Mouse (Mus musculus): ENCODE results near the gene Gm20696. TPM values are rescaled to one million over a fixed set of nuclear protein-coding genes. Genes with fewer than 3 reads are reported as not detected.

Gene Gm20696
- polyA plus RNA-seq, 1 experiment from 2014 or later, result 1.4 TPM

DNA sequence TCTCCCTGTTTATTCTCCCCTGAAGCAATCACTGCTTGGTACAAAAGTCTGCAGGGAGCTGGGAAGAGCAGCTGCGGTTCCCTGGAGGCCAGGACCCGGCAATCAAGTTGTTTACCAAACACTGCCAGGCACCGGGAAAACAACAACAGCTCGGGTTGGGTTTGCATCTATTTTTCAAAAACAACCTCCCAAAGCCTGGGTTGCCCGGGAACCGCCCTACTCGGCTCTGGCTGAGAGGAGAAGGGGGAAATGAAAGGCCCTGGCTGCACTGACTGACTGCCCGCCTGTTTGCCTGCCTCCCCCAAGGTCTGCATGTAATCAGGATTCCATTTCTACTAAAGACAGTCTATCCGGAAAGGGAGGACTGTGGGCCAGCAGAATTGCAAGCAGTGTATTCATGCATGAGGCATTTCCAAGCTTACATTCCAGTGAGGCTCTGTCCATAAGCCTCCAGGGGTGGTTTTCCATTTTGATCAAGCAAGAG is 226.7 kb downstream of the Gm20696 start:
- no peak overlapping the region for H3K9ac ChIP-seq (ENCODE audit: low read length)
- WGBS, result 19% methylated on average over 9 of the region's 9 CpGs
- DNase-seq (ENCODE audit: low spot score), result no peak
- H3K27me3 ChIP-seq (ENCODE audit: control insufficient read depth, insufficient read depth, low read length), result no peaks in the 10 kb centered on the region
- H3K4me2 ChIP-seq (replicated peaks; ENCODE audit: low read depth), result no peak overlapping the region
- H3K9me3 ChIP-seq (ENCODE audit: control insufficient read depth, low read length), result no peaks in the 10 kb centered on the region
- H3K27ac ChIP-seq (replicated peaks), result peak overlapping the region; percentile 53
- TF ChIP-seq CTCF (IDR thresholded peaks at IDR 0.05; ENCODE audit: low read depth) (no peak), EP300 (optimal IDR thresholded peaks at IDR 0.05) (no peak)
- 0 out of 2 replicates have a peak, but pooled peaks cover 3% of the 10 kb centered on the region for H3K4me1 ChIP-seq (replicated peaks; ENCODE audit: control insufficient read depth, insufficient read depth)
- H3K4me3 ChIP-seq (ENCODE audit: low read depth, low read length), result no peak overlapping the region
- peak; percentile 47; the same call in 1 of the 2 replicates for ATAC-seq (ENCODE audit: low FRiP score, low TSS enrichment)
- no peaks in the 10 kb centered on the region for H3K36me3 ChIP-seq (ENCODE audit: control insufficient read depth, insufficient read depth, low read length)

DNA sequence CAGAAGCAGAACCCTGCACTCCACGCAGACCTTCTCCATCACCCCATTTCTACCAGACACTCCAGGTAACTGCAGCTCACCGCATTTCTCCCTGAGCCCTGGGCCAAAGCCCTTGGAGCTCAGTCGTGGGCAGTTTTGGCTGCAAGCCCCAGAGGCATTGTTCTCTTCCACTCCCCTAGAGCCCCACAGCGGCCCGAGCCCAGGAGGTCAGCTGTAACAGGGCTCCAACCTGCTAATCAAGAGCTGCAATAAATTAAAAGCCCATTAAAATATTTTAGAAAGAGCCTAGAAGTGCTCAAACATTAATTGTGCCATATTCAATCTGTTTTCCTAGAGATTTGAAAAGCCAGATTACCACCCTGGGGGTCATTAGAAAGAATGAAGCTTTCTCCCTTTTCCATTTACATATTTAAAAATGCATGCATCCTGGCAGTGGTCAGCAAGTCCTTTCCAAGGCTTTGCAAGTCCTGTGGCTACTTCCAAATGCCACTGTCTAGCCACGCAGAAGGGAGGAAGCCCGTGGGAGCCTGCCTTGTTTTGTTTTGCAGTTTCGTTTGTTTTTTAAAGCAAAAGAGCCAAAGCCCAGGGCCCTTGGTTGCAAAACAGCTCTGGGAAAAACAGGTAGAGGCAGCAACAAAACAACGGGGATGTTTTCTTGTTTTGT is 227.3 kb downstream of the Gm20696 start:
- no peaks in the 10 kb centered on the region for H3K36me3 ChIP-seq (ENCODE audit: control insufficient read depth, insufficient read depth, low read length)
- TF ChIP-seq CTCF (IDR thresholded peaks at IDR 0.05; ENCODE audit: low read depth) (no peak), EP300 (optimal IDR thresholded peaks at IDR 0.05) (no peak)
- H3K4me1 ChIP-seq (replicated peaks; ENCODE audit: control insufficient read depth, insufficient read depth), result 0 out of 2 replicates have a peak, but pooled peaks cover 3% of the 10 kb centered on the region
- no peaks in the 10 kb centered on the region for H3K9me3 ChIP-seq (ENCODE audit: control insufficient read depth, low read length)
- H3K9ac ChIP-seq (ENCODE audit: low read length), result no peak overlapping the region
- no peaks in the 10 kb centered on the region for H3K27me3 ChIP-seq (ENCODE audit: control insufficient read depth, insufficient read depth, low read length)
- 46% methylated on average over 9 of the region's 9 CpGs for WGBS
- DNase-seq (ENCODE audit: low spot score) (no peak), ATAC-seq (ENCODE audit: low FRiP score, low TSS enrichment) (no peak)
- H3K27ac ChIP-seq (replicated peaks), result peak overlapping the region; percentile 45; the same call in 1 of the 2 replicates
- H3K4me3 ChIP-seq (ENCODE audit: low read depth, low read length), result no peak overlapping the region
- H3K4me2 ChIP-seq (replicated peaks; ENCODE audit: low read depth), result no peak overlapping the region

DNA sequence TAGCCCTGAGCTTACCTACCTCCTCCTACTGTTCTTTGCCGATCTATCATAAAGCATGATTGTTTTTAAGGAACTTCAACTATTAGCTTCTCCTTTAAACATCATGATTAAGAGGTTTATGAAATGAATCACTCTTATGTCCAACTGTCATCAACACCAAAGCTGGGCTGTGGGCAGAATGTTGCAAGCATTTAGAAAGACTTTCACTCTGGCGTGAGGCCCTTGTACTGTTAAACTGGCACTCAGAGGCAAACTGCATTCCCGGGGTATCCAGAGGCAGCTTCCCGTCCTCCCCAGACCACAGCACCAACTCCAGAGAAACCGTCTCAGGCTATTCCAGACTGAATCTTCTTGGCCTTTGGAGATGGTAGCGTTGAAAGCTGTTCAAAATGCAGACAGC is 230.2 kb downstream of the Gm20696 start:
- no peak for TF ChIP-seq CTCF (IDR thresholded peaks at IDR 0.05; ENCODE audit: low read depth)
- no peak for TF ChIP-seq EP300 (optimal IDR thresholded peaks at IDR 0.05)
- Histone ChIP-seq H3K4me1 (replicated peaks; ENCODE audit: control insufficient read depth, insufficient read depth) (0 out of 2 replicates have a peak, but pooled peaks cover 3% of the 10 kb centered on the region), H3K9ac (ENCODE audit: low read length) (no peak overlapping the region), H3K27me3 (ENCODE audit: control insufficient read depth, insufficient read depth, low read length) (no peaks in the 10 kb centered on the region), H3K9me3 (ENCODE audit: control insufficient read depth, low read length) (no peaks in the 10 kb centered on the region), H3K36me3 (ENCODE audit: control insufficient read depth, insufficient read depth, low read length) (no peaks in the 10 kb centered on the region), H3K4me3 (ENCODE audit: low read depth, low read length) (no peak overlapping the region), H3K4me2 (replicated peaks; ENCODE audit: low read depth) (no peak overlapping the region), H3K27ac (replicated peaks) (no peak overlapping the region)
- no peak for ATAC-seq (ENCODE audit: low FRiP score, low TSS enrichment)
- 76% methylated on average over 6 of the region's 6 CpGs for WGBS
- DNase-seq (ENCODE audit: low spot score), result no peak

DNA sequence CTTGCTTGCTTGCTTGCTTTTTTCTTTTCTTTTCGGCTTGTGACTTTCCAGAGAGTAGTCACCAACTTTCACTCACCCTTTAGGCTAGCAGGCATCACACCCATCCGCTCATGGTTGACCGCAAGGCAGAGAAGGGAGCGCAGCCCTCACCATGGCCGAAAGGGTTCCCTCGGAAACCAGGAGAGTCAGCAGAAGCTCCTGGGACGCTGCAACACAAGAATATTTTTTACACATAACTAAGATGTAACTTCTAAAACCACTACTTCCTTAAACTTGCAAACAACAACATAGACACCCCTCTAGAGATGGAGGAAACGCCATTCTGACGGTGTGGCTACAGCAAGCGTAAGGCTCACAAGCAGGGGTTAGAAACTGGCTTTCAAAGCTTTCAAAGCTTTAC is 231.5 kb downstream of the Gm20696 start:
- no peak overlapping the region for H3K4me3 ChIP-seq (ENCODE audit: low read depth, low read length)
- WGBS, result 92% methylated on average over 10 of the region's 10 CpGs
- no peaks in the 10 kb centered on the region for H3K9me3 ChIP-seq (ENCODE audit: control insufficient read depth, low read length)
- no peak overlapping the region for H3K4me2 ChIP-seq (replicated peaks; ENCODE audit: low read depth)
- ATAC-seq (ENCODE audit: low FRiP score, low TSS enrichment), result no peak
- no peaks in the 10 kb centered on the region for H3K27me3 ChIP-seq (ENCODE audit: control insufficient read depth, insufficient read depth, low read length)
- no peak overlapping the region for H3K9ac ChIP-seq (ENCODE audit: low read length)
- no peaks in the 10 kb centered on the region for H3K36me3 ChIP-seq (ENCODE audit: control insufficient read depth, insufficient read depth, low read length)
- no peak for TF ChIP-seq CTCF (IDR thresholded peaks at IDR 0.05; ENCODE audit: low read depth)
- TF ChIP-seq EP300 (optimal IDR thresholded peaks at IDR 0.05), result no peak
- H3K27ac ChIP-seq (replicated peaks), result no peak overlapping the region
- no peaks in the 10 kb centered on the region for H3K4me1 ChIP-seq (replicated peaks; ENCODE audit: control insufficient read depth, insufficient read depth)
- no peak for DNase-seq (ENCODE audit: low spot score)

DNA sequence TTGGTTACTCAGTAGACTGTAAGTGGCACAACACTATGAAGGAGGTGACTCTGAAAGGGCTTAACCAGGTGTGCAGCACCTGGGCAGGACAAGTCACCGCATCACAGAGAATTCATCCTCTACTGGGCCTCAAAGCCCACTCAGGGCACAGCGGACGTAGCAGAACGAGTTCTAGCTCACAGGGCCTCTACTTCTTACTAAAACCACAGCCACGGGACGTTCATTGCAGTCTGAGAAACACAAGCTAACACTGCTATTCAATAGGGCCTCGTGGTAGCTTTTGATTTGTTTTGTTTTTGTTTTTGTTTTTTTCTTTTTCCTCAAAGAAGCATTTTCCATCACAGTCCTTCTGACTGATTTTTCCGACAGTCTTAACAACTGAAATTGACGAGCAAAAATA is 233.6 kb downstream of the Gm20696 start:
- Histone ChIP-seq H3K9ac (ENCODE audit: low read length) (no peak overlapping the region), H3K27me3 (ENCODE audit: control insufficient read depth, insufficient read depth, low read length) (no peaks in the 10 kb centered on the region), H3K27ac (replicated peaks) (no peak overlapping the region), H3K4me1 (replicated peaks; ENCODE audit: control insufficient read depth, insufficient read depth) (no peaks in the 10 kb centered on the region), H3K9me3 (ENCODE audit: control insufficient read depth, low read length) (no peaks in the 10 kb centered on the region), H3K36me3 (ENCODE audit: control insufficient read depth, insufficient read depth, low read length) (no peaks in the 10 kb centered on the region), H3K4me3 (ENCODE audit: low read depth, low read length) (no peak overlapping the region), H3K4me2 (replicated peaks; ENCODE audit: low read depth) (no peak overlapping the region)
- ATAC-seq (ENCODE audit: low FRiP score, low TSS enrichment) (no peak), DNase-seq (ENCODE audit: low spot score) (no peak)
- no peak for TF ChIP-seq CTCF (IDR thresholded peaks at IDR 0.05; ENCODE audit: low read depth)
- no peak for TF ChIP-seq EP300 (optimal IDR thresholded peaks at IDR 0.05)
- 90% methylated on average over 9 of the region's 9 CpGs for WGBS

DNA sequence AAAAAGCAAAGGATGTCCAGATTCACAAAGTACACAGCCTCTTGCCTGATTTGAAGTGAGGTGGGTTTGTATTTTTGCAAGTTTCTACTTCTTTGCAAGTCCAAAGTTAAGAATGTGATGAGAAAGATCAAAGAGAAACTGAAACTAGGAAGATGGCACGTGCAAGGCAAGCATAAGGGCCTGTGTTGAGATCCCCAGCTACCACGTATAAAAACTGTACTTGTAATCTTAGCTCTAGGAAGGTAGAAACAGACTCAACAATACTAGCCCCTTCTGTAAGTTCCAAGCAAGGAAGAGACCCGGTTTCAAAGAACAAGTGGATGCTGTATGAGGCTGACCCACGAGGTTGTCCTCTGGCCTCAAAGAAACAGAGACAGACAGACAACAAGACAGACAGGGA is 234.7 kb downstream of the Gm20696 start:
- WGBS, result 63% methylated on average over 4 of the region's 4 CpGs
- TF ChIP-seq CTCF (IDR thresholded peaks at IDR 0.05; ENCODE audit: low read depth) (no peak), EP300 (optimal IDR thresholded peaks at IDR 0.05) (no peak)
- Histone ChIP-seq H3K9ac (ENCODE audit: low read length) (no peak overlapping the region), H3K4me2 (replicated peaks; ENCODE audit: low read depth) (no peak overlapping the region), H3K27ac (replicated peaks) (no peak overlapping the region), H3K4me1 (replicated peaks; ENCODE audit: control insufficient read depth, insufficient read depth) (no peaks in the 10 kb centered on the region), H3K4me3 (ENCODE audit: low read depth, low read length) (no peak overlapping the region), H3K9me3 (ENCODE audit: control insufficient read depth, low read length) (no peaks in the 10 kb centered on the region), H3K27me3 (ENCODE audit: control insufficient read depth, insufficient read depth, low read length) (no peaks in the 10 kb centered on the region), H3K36me3 (ENCODE audit: control insufficient read depth, insufficient read depth, low read length) (no peaks in the 10 kb centered on the region)
- DNase-seq (ENCODE audit: low spot score) (no peak), ATAC-seq (ENCODE audit: low FRiP score, low TSS enrichment) (no peak)
